Mouse (Mus musculus) neural tube, embryonic 10.5 days (tissue): ENCODE data around the gene Casq2.

Experiments
- DNase-seq: peaks from one replicate; pipeline ENCODE4 v3.0.0-alpha.2; 2017; ENCODE audit warnings: low spot score; ENCODE audit errors: extremely low spot score

Gene Casq2

DNA sequence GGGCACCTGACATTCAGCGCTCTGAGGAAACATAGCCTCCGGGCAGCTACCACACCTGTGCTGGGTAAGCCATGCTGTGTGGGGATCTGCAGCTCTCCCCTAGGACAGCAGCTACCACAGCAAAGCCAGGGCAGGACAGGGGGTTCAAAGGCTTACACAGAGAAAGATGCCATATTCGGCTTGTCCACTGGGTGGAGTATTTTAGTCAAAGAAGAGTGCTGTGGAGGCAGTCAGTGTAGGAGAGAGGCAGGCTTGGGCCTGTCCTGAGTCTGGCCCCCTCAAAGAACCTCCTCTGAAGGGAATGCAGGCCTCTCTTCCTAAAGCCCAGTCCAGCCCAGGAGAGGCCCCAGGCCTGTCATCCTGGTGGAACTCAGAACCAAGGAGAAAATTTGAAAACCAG lies 4.4 kb upstream of the Casq2 start:
- peak; percentile 77 for DNase-seq

DNA sequence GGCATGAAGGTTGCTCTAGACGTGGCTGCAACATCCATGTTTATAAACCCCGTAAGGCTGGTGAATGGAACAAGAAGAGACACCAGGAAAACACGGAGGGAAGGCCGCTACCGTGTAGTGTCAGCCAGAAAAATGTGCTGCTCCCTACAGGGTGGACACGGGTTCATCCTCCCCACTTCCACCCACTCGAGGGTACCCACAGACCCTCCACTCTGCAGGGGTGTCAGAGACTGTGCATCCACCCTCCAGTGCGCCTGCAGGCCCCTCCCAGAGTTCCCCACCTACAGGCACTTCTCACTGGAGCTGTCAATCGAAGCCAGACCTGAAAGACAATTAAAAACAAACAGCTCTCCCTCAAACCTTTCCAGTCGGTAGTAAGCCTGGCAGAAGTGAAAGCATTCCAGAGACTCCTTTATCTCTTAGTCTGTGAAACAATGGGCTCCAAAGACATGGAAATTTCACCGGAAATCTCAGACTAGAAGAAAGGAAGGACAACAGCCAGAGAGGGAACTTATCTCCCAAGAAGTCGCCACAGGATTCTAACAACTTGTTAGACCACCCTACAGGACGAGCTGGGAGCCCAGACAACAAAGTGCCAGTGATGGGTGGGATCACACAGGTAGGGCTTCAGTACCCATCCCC lies 2.5 kb upstream of the Casq2 start:
- no peak for DNase-seq

- DNase-seq, result no peak
Observed at GRCm38 (mm10) chr3:102084833-102085491, 1.3 kb upstream of the Casq2 start.

GRCm38 (mm10) chr3:102085719-102086118 lies 496 bp upstream of the Casq2 start:
- no peak for DNase-seq

DNA sequence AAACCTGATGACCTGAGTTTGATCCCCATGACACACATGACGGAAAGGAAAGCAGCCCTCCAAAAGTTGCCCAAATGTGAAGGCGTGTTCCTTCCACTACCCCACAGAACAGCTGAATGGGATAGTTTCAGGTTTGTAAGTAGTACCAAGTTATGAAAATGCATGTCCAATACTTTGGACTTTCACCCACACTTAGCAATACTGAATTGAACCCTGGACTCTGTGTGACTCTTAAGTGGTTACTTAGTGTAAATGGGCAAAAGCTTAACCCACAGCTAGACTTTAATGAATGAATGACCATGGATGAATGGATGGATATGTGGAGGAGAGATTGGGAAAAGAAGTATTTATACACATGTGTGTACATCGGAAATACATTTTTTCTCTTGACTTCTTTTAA lies 8.6 kb downstream of the Casq2 start:
- DNase-seq, result no peak

DNA sequence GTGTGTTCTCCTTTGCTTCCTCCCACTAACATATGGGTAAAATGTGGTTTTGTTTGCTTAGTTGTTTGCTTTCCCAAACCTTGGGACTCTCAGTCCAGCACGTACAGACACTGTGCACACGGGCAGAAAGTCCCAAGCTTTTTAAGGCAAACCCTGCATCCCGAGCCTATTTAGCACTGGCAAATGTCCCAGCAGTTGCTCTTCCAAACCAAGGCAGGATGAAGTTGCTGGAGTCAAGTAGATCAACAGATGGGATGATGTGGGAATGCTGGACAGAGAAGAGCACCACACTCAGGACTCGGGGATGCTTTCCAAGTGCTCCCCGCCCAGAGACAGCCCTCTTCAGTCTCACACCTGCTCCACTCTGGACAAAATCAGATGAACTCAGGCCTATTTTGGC lies 9.2 kb downstream of the Casq2 start:
- DNase-seq, result no peak

DNA sequence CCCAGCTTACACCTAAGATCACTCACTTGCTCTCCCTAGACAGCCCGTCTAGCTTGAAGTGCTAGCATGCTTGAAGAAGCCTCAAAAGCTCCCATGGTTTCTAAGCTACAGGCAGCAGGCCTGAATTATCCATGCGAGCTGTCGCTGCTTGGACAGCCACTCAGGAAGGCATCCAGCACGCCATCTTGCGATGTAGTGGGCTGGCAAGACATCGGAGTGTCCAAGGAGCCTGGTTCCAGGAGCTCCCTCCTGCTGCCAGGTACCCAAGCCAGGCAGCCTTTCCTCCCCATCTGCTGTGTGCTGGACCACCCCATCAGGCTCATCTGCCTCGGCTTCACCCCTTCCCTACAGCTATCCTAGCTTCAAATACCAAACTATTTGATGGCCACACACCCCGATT lies 10.2 kb downstream of the Casq2 start:
- DNase-seq, result no peak

GRCm38 (mm10) chr3:102096976-102097375 lies 10.8 kb downstream of the Casq2 start:
- DNase-seq, result no peak

- DNase-seq, result no peak
Observed at GRCm38 (mm10) chr3:102099242-102099641, 13.0 kb downstream of the Casq2 start.

DNA sequence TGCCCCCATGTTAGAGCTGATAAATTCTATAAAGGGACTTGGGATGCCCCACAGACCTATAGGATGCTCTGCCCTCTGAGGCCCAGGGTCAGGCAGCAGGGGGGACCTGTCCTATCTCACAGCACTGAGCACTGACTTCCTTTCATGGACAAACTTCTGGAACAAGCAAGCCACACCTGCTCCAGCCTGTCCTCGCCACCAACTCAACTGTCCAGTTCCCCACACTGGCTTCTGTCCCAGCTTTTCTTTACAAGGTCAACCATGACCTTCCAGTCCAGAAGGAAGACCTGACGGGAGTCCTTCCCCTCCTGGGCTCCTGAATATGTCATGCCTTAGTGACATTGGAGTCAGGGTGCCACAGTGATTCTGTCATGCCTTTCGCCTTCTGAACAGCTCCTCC lies 13.6 kb downstream of the Casq2 start:
- DNase-seq, result no peak

- no peak for DNase-seq
Observed at GRCm38 (mm10) chr3:102101445-102101844, 15.2 kb downstream of the Casq2 start.

DNA sequence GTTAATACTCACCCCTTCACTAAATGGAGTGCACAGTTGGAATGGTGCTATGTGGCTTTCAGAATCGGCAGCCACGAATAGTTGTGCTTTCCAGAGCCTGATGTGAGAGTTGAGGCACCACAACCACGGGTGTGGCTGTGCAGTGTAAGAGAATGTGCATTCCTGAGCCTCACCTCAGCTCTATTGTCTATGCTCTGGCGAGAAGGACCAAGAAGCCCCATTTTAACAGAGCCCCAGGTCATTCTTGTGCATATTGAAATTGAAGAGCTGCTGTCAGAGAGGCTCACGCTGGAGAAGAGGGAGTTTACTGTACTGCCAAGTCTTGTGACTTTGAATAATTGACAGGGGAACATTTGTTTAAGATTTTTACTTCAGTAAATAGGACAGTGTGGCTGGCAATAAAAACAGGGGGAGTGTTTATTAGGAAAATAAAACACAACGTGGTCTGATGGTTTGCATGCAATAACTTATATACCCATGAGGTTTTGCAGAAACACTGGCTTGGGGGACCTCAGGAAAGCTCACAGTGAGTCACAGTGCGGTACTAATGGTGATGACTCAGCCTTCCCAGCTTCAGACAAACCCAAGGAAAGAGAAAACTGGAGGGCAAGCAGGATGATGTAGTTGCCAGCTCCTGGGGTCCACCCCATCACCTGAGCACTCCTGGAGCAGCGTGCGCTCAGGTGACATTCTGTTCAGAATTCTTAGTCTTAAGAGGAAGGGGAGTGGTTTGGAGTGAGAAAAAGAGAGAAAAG lies 17.8 kb downstream of the Casq2 start:
- DNase-seq, result no peak

DNA sequence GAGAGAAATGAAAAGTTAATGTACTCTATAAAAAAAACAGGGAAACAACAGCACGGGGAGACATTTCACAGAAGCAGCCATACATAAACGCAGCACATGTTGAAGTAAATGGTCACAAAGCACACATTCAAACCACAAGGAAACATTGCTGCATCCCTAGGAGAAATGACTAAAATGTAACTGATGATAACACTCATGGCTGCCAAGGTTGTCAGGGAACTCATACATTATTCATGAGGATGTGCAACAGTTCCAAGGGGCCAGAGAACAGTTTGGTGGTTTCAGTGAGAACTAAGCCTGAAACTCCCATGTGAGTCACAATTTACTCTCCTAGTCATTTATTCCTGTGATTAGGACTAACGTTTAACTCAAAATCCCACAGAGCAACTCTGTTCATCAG lies 22.0 kb downstream of the Casq2 start:
- no peak for DNase-seq

DNA sequence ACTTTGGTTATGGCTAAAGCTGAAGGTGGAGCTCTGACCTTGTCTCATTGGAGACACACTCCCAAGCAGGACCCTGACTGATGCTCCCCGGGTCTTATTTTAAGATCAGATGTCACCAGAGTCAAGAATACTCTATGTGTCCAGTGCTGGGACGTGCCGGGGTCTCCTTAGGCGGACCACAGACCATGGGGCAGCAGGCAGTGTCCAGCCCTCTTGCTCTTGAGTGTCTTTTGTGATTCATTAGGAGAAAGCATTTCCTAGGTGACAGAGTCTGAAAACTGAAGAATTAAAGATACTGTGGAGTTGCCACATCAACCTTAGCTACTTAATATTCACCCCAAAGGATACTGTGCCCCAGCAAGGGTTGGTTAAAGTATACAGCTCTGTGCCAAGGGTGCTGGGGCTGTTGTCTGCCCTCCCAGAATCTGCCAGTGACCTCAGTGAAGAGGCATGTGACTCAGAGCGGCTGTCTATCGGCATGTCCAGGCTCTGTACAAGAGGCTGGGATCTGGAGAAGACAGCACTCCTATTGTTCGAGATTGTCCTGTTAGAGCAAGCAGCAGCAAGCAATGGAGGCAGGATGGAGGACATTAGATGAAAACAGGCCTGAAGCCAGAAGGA lies 25.9 kb downstream of the Casq2 start:
- DNase-seq, result no peak

- DNase-seq, result no peak
Observed at GRCm38 (mm10) chr3:102120947-102121346, 34.7 kb downstream of the Casq2 start.

GRCm38 (mm10) chr3:102122046-102122445 lies 35.8 kb downstream of the Casq2 start:
- no peak for DNase-seq

DNA sequence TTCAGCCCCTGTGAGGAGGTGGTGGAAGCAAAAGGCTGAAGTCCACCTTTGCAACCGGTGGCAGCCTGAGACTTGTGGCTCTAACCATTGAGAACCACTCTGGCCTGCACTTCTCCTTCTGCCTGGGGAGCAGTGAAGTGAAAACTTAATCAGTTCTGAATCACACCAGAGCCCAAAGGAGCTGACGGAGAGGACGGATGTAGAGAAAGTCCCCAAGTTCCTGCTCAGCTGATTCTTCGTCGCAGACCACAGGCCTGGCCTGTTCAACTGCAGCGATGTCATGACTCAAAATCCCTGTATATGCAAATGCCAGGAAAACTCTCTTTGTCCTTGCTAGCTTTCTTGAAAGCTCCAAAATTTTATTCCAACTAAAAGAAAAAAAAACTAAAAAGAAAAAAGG lies 37.4 kb downstream of the Casq2 start:
- no peak for DNase-seq

DNA sequence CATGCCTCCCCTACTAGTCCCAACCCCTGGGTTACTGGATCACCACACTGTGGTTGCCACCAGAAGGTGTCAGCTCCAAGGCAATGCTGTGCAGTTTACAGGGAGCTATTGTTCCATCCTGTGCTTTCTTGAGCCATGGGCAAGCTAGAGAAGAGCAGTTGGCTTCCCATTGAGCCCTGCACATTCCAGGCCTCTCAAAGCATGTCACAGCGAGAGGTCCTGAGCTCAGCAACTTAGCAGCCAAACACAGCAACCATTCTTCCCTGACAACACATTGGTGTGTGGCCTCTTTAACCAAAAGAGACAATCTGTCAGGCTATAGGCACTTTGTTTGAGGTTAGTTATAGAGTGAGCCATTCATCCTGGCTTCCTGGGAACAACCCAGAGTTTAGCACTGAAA lies 39.3 kb downstream of the Casq2 start:
- no peak for DNase-seq

GRCm38 (mm10) chr3:102127114-102127513 lies 40.9 kb downstream of the Casq2 start:
- DNase-seq, result no peak

DNA sequence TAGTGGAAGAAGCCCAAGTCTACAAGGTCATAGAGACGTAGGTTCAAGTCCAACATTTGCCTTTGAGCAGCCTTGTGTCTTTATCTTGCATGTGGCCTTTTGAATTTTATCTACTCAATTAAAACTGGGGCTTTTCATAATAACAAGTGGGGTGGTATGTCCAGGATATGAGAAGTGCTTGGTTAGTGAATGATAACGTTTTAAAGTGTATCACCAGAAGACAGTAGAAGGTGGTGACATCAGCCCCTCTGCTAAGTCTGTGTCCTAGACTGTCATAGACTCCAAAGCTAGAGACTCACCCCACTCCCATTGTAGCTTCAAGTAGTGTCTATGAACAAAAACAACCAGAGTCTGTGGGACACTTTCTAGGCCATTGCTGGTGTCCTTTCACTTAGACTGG lies 42.0 kb downstream of the Casq2 start:
- no peak for DNase-seq

- no peak for DNase-seq
Observed at GRCm38 (mm10) chr3:102130478-102130877, 44.3 kb downstream of the Casq2 start.

- DNase-seq, result no peak
Observed at GRCm38 (mm10) chr3:102131627-102132324, 45.6 kb downstream of the Casq2 start.
